Mouse (Mus musculus): ENCODE data around the gene Klhdc10. TPM values are rescaled to one million over a fixed set of nuclear protein-coding genes. Genes with fewer than 3 reads are reported as not detected.

Gene Klhdc10
- 44.2 and 56.2 TPM in 2 replicates for polyA plus RNA-seq (2014; fragmentation: Nextera tagmentation; extraction: Ambion mirVana)

DNA sequence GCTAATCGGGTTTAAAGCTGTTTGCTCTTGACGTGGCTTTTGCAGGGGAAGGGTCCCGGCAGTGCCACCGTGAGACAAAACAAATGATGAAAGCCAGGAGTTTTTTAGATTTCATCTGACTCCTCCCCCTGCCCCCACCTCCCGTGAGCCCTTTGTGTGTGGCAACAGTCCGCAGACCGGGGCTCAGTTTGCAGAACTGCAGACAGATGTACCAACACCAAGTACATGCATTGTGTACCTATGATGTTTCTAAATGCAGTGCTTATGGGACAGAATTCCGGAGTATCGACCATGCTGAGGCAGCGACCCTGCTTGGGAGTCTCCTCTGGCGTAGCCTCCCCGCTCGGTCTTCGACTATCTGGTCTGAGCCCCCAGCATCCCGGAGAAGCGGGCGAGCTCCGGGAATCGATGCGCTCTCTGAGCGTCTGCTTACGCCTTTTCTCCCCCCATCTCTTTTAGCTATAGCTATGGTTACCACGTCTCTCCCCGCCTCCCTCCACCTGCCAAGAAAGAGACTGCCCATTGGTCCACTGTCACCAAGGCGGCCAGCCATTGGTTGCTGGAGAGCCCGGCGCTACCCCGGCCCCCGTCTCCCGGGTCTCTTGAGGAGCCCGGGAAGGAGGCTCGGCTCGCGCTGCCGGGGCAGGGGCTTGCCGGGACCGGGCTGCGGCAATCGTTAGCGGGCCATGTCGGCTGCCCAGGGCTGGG lies at the start of gene Klhdc10:
TSS of gene Klhdc10 (plus strand) at position 561 of the 708 bp plus-strand sequence.
- Histone ChIP-seq H3K4me1 (ENCODE audit: control insufficient read depth, insufficient read depth, low read length) (peaks cover 9% of the 10 kb centered on the region), H3K36me3 (ENCODE audit: control insufficient read depth, insufficient read depth, low read length) (no peaks in the 10 kb centered on the region), H3K4me3 (replicated peaks; ENCODE audit: low read depth, low read length) (peak within 1 kb of the TSS; percentile 96), H3K4me2 (ENCODE audit: low read length) (peak within 1 kb of the TSS; percentile 58), H3K9ac (replicated peaks; ENCODE audit: low read length) (peak within 1 kb of the TSS; percentile 98), H3K27me3 (ENCODE audit: control insufficient read depth, insufficient read depth, low read length) (no peaks in the 10 kb centered on the region), H3K27ac (replicated peaks; ENCODE audit: low read depth, low read length) (peak within 1 kb of the TSS; percentile 98), H3K9me3 (ENCODE audit: control insufficient read depth, low read length) (no peaks in the 10 kb centered on the region)
- peak; percentile 98 for ATAC-seq (ENCODE audit: low FRiP score, low TSS enrichment)
- under 1% methylated on average over 41 of the region's 41 CpGs for WGBS
- DNase-seq = peak; percentile 99

DNA sequence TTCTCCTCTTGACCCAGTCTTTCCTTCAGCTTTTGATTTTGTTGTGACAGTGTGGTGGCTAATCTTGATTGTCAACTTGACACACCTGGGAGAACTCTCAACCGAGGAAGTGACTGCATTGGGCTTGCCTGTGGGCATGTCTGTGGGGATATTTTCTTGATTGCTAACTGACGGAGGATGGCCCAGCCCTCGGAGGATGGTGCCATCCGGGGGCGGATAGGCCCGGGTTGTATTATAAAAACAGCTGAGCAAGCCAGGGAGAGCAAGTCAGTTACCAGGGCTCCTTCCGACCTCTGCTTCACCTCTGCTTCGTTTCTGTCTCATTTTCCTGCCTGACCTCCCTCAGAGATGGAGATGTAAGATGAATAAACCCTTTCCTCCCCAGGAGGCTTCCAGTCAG lies 48.9 kb upstream of the Klhdc10 start:
- no peaks in the 10 kb centered on the region for H3K9me3 ChIP-seq (ENCODE audit: control insufficient read depth, low read length)
- H3K27me3 ChIP-seq (ENCODE audit: control insufficient read depth, insufficient read depth, low read length) = no peaks in the 10 kb centered on the region
- H3K9ac ChIP-seq (replicated peaks; ENCODE audit: low read length) = no peak overlapping the region
- 57% methylated on average over 8 of the region's 8 CpGs for WGBS
- H3K4me3 ChIP-seq (replicated peaks; ENCODE audit: low read depth, low read length) = no peak overlapping the region
- H3K4me1 ChIP-seq (ENCODE audit: control insufficient read depth, insufficient read depth, low read length) = no peaks in the 10 kb centered on the region
- ATAC-seq (ENCODE audit: low FRiP score, low TSS enrichment) (no peak), DNase-seq (no peak)
- no peak overlapping the region for H3K27ac ChIP-seq (replicated peaks; ENCODE audit: low read depth, low read length)
- no peaks in the 10 kb centered on the region for H3K36me3 ChIP-seq (ENCODE audit: control insufficient read depth, insufficient read depth, low read length)
- no peak overlapping the region for H3K4me2 ChIP-seq (ENCODE audit: low read length)

DNA sequence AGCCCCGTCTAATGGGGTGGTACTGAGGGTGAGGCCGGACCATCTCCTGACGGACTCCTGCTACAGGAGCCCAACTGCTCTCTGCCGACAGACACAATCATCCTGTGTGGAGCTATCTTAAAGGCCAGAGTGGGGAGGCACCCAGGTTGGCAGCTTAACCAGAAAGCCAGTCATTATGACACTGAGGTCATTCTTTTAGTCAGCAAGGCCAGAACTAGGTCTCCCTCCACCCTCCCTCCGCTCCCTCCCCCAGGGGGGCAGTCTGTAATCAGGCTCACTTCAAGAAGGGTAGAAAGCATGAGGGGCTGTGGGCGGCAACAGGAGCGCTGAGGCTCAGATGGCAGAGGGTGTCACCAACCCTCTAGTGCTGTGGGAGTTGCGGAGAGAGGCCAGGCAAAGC lies 48.0 kb upstream of the Klhdc10 start:
- H3K36me3 ChIP-seq (ENCODE audit: control insufficient read depth, insufficient read depth, low read length) = no peaks in the 10 kb centered on the region
- H3K9ac ChIP-seq (replicated peaks; ENCODE audit: low read length) = no peak overlapping the region
- WGBS = 77% methylated on average over 8 of the region's 8 CpGs
- H3K27ac ChIP-seq (replicated peaks; ENCODE audit: low read depth, low read length) = no peak overlapping the region
- ATAC-seq (ENCODE audit: low FRiP score, low TSS enrichment) (no peak), DNase-seq (no peak)
- H3K4me3 ChIP-seq (replicated peaks; ENCODE audit: low read depth, low read length) = no peak overlapping the region
- no peak overlapping the region for H3K4me2 ChIP-seq (ENCODE audit: low read length)
- no peaks in the 10 kb centered on the region for H3K27me3 ChIP-seq (ENCODE audit: control insufficient read depth, insufficient read depth, low read length)
- H3K9me3 ChIP-seq (ENCODE audit: control insufficient read depth, low read length) = no peaks in the 10 kb centered on the region
- no peaks in the 10 kb centered on the region for H3K4me1 ChIP-seq (ENCODE audit: control insufficient read depth, insufficient read depth, low read length)

DNA sequence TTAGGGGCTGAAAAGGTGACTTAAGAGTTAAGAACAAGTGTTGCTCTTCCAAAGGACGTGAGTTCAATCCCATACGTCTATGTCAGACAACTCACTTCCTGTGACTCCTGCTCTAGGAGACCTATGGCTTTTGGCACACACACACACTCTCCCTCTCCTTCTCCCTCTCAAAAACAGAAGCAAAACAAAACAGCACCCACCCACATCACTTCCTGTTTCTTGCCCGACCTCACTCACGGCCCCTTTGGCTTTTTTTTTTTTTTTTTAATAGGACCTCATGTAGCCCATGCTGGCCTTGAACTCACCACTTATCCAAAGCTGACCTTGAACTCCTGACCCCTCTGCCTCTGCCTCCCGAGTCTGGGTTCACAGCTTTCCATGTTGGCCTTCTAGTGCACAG lies 46.9 kb upstream of the Klhdc10 start:
- no peak overlapping the region for H3K4me3 ChIP-seq (replicated peaks; ENCODE audit: low read depth, low read length)
- H3K27me3 ChIP-seq (ENCODE audit: control insufficient read depth, insufficient read depth, low read length) = no peaks in the 10 kb centered on the region
- H3K27ac ChIP-seq (replicated peaks; ENCODE audit: low read depth, low read length) = no peak overlapping the region
- no peak for ATAC-seq (ENCODE audit: low FRiP score, low TSS enrichment)
- H3K36me3 ChIP-seq (ENCODE audit: control insufficient read depth, insufficient read depth, low read length) = no peaks in the 10 kb centered on the region
- H3K4me2 ChIP-seq (ENCODE audit: low read length) = no peak overlapping the region
- H3K9me3 ChIP-seq (ENCODE audit: control insufficient read depth, low read length) = no peaks in the 10 kb centered on the region
- DNase-seq = no peak
- 70% methylated on average over 5 of the region's 5 CpGs for WGBS
- no peaks in the 10 kb centered on the region for H3K4me1 ChIP-seq (ENCODE audit: control insufficient read depth, insufficient read depth, low read length)
- no peak overlapping the region for H3K9ac ChIP-seq (replicated peaks; ENCODE audit: low read length)

DNA sequence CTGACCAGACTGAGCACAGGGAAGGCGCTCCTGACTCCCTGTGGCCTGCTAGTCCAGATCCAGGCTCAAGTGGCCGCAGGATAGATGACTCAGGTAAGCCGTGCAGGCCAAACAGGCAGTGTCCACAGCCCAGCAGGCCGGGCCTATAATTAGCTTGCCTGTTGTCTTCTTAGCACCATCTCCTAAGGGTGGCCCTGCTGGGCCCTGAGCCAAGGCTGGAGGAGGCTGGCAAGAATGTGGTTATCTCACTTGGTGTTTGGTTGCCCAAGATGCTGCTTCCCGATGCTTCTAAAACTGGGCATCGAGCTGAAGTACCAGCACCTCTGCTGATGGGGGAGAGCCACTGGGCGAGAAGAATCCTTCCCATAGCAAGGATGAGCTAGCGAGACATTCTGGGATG lies 46.0 kb upstream of the Klhdc10 start:
- H3K9ac ChIP-seq (replicated peaks; ENCODE audit: low read length) = no peak overlapping the region
- WGBS = 84% methylated on average over 8 of the region's 8 CpGs
- H3K9me3 ChIP-seq (ENCODE audit: control insufficient read depth, low read length) = no peaks in the 10 kb centered on the region
- no peak overlapping the region for H3K27ac ChIP-seq (replicated peaks; ENCODE audit: low read depth, low read length)
- H3K36me3 ChIP-seq (ENCODE audit: control insufficient read depth, insufficient read depth, low read length) = no peaks in the 10 kb centered on the region
- no peak overlapping the region for H3K4me2 ChIP-seq (ENCODE audit: low read length)
- no peaks in the 10 kb centered on the region for H3K4me1 ChIP-seq (ENCODE audit: control insufficient read depth, insufficient read depth, low read length)
- no peak overlapping the region for H3K4me3 ChIP-seq (replicated peaks; ENCODE audit: low read depth, low read length)
- ATAC-seq (ENCODE audit: low FRiP score, low TSS enrichment) (no peak), DNase-seq (no peak)
- H3K27me3 ChIP-seq (ENCODE audit: control insufficient read depth, insufficient read depth, low read length) = no peaks in the 10 kb centered on the region

DNA sequence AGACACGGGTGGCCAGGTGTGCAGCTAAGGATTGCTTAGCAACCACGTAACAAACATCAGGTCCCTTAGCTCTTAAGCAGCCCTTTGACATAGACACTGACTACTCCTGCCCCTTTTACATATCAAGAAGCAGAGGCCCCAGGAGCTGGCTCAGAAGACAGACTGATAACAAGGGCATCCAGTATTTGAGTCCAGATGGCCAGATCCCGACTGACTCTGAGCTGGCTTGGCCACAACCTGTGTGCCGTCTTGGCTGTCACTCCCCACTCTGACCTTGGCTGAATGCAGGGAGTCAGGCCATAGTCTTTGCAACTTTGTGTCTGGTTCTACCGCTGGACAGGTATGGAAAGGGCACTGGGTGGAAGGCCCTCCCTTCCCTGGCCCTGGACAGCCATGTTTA lies 45.5 kb upstream of the Klhdc10 start:
- H3K4me3 ChIP-seq (replicated peaks; ENCODE audit: low read depth, low read length) = no peak overlapping the region
- no peaks in the 10 kb centered on the region for H3K36me3 ChIP-seq (ENCODE audit: control insufficient read depth, insufficient read depth, low read length)
- ATAC-seq (ENCODE audit: low FRiP score, low TSS enrichment) = no peak
- H3K27me3 ChIP-seq (ENCODE audit: control insufficient read depth, insufficient read depth, low read length) = no peaks in the 10 kb centered on the region
- H3K4me1 ChIP-seq (ENCODE audit: control insufficient read depth, insufficient read depth, low read length) = no peaks in the 10 kb centered on the region
- H3K9ac ChIP-seq (replicated peaks; ENCODE audit: low read length) = no peak overlapping the region
- no peak for DNase-seq
- H3K4me2 ChIP-seq (ENCODE audit: low read length) = no peak overlapping the region
- no peak overlapping the region for H3K27ac ChIP-seq (replicated peaks; ENCODE audit: low read depth, low read length)
- WGBS = 87% methylated on average over 5 of the region's 5 CpGs
- H3K9me3 ChIP-seq (ENCODE audit: control insufficient read depth, low read length) = no peaks in the 10 kb centered on the region

DNA sequence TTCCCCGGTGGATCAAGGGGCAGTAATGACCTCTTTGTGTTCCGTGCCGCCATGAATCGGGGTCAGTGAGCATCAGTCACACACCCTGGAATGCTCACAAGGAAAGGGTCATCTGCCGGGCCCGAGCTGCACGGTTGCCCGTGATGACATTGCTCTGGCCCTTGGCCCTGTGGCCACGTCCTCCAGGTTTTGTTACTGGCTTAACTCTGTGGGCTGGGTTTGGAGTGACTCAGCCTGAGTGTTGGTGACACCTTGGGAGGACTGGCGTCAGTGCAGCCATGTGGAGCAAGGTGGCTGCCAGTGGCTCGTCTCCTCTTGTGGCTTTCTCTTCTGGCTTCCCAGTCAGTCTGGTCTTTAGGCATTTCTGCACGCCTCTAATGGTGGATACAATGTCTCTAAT lies 45.0 kb upstream of the Klhdc10 start:
- Histone ChIP-seq H3K27ac (replicated peaks; ENCODE audit: low read depth, low read length) (no peak overlapping the region), H3K4me3 (replicated peaks; ENCODE audit: low read depth, low read length) (no peak overlapping the region), H3K9ac (replicated peaks; ENCODE audit: low read length) (no peak overlapping the region), H3K27me3 (ENCODE audit: control insufficient read depth, insufficient read depth, low read length) (no peaks in the 10 kb centered on the region), H3K36me3 (ENCODE audit: control insufficient read depth, insufficient read depth, low read length) (no peaks in the 10 kb centered on the region), H3K4me2 (ENCODE audit: low read length) (no peak overlapping the region), H3K9me3 (ENCODE audit: control insufficient read depth, low read length) (no peaks in the 10 kb centered on the region), H3K4me1 (ENCODE audit: control insufficient read depth, insufficient read depth, low read length) (no peaks in the 10 kb centered on the region)
- WGBS = 90% methylated on average over 12 of the region's 12 CpGs
- DNase-seq (no peak), ATAC-seq (ENCODE audit: low FRiP score, low TSS enrichment) (no peak)

DNA sequence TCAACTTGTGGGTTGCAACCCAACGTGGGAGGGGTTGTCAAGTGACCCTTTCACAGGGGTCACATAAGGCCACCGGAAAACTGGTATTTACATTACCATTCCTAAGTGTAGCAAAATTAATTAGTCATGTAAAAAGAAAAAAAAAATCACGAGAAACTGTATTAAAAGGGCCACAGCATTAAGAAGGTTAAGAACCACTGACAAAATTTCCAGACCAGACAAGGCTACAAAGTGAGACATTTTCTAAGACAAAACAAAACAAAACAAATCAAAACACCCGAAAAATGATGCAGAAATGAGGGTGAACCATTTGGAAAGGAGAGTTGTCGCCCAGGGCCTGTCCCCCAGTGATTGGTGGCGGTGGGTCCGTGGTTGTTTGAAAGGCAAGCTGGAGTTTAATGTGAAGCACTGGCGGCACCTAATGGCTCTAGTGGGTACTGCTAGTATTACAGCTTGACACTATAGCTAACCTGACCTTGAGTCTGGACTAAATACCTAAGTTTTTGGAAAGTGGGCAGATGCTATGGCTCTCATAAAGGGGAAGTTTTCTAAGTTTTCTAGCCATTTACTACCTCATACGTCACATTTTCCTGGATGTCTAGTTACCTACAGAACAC lies 44.0 kb upstream of the Klhdc10 start:
- Histone ChIP-seq H3K4me3 (replicated peaks; ENCODE audit: low read depth, low read length) (no peak overlapping the region), H3K9me3 (ENCODE audit: control insufficient read depth, low read length) (no peaks in the 10 kb centered on the region)
- peak; percentile 92 for DNase-seq

More for the DNA sequence above, 44.0 kb upstream of the Klhdc10 start:
- peak; percentile 77; the same call in 1 of the 2 replicates for ATAC-seq (ENCODE audit: low FRiP score, low TSS enrichment)
- H3K27me3 ChIP-seq (ENCODE audit: control insufficient read depth, insufficient read depth, low read length) = no peaks in the 10 kb centered on the region
- H3K4me1 ChIP-seq (ENCODE audit: control insufficient read depth, insufficient read depth, low read length) = no peaks in the 10 kb centered on the region
- WGBS = 20% methylated on average over 9 of the region's 9 CpGs
- H3K4me2 ChIP-seq (ENCODE audit: low read length) = no peak overlapping the region
- no peak overlapping the region for H3K9ac ChIP-seq (replicated peaks; ENCODE audit: low read length)
- H3K27ac ChIP-seq (replicated peaks; ENCODE audit: low read depth, low read length) = no peak overlapping the region
- H3K36me3 ChIP-seq (ENCODE audit: control insufficient read depth, insufficient read depth, low read length) = 0 out of 2 replicates have a peak, but pooled peaks cover under 1% of the 10 kb centered on the region

All from midbrain, embryonic 14.5 days (tissue).